Mouse (Mus musculus) heart, postnatal 25 days (tissue): ENCODE measurements around the gene Synpo2. TPM values are rescaled to one million over a fixed set of nuclear protein-coding genes. Genes with fewer than 3 reads are reported as not detected.
"Not testable (repeated sequence)": the region's sequence is repeated elsewhere in the genome, so short reads cannot be mapped to it uniquely, and the experiment has no call there.

ENCODE experiments used
- DNase-seq: peaks from one replicate; pipeline ENCODE4 v3.0.0; 2022; ENCODE audit warnings: low spot score
- intact Hi-C: fragments of 180-260 bp; cut with DNase I; formaldehyde crosslinking; loops from one replicate; pipeline ENCODE4 v1.15.1; 2025
- total RNA-seq, 2 experiments: library from RNA; stranded (reverse); gene quantifications; 2 replicates each; pipeline ENCODE4 v1.2.3; 2021

The Synpo2 gene
- total RNA-seq, 2 experiments from 2014 or later: 75.9 to 80.6 TPM

DNA sequence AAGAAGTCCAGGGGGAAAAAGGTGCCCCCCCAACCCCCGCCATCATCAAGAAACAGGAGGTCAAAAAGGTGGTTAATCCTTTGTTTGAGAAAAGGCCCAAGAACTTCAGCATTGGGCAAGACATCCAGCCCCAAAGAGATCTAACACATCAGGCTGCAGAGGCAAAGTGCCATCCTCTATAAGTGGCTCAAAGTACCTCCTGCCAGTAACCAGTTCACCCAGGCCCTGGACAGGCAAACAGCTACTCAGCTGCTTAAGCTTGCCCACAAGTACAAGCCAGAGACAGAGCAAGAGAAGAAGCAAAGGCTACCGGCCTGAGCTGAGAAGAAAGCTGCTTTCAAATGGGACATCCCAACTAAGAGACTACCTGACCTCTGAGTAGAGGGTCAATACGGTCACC, 93.7 kb downstream of the Synpo2 start:
- no peak for DNase-seq
- intact Hi-C loops: no loop called here

DNA sequence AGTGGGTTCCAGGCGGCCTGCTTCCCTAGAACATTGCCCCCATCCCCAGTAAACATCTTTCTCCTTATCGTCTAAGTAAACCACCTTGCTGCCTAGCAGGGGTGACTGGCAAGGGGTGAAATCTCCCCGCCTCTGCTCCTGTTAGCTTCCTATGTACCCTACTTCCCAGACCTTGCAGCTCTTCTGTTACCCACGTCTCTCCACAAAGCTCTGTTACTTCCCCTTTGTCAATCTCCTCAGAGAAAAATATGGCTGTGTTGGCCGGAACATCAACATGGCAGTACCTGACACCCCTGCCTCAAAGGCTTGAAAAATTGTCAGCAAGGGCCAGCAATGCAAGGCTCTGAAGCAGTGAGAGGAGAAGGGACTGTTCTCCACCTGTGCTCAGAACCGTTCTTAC, 94.9 kb downstream of the Synpo2 start:
- DNase-seq: no peak
- intact Hi-C loops: no loop called here

DNA sequence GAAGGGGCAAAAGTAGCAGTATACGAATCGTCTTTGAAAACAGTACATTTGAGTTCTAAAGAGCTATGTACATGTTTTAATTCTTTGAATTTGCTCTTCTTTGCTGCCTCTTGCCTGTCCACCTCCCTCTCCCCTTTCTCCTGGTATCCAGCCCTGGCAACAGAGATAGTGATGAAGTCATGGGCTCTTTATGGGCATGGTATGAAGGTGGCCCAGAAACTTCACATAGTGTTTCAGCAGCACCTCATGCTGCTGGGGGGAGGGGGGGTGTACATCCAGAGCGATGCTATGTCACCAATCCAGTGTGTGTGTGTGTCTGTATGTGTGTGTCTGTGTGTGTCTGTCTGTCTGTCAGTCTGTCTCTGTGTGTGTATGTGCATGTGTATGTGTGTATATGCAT, 95.8 kb downstream of the Synpo2 start:
- intact Hi-C loops: no loop called here
- no peak for DNase-seq

DNA sequence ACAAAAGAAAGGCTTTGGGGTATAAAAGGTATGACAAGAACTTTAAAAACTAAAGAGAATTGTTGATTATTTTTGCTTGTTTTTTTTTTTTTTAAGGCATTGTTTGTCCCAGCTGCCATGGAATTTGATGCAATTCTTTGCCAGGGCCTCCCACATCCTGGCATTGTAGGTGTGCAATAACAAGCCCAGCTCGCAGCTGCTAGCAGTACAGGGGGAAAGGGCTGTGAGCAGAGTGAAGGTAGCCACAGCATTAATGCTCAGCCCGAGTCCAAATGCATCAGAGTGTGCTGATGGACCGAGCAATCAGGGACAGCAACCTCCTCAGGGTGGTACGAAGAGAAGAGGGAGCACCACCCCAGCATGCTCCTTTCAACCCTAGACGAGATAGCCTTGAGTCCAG, 96.3 kb downstream of the Synpo2 start:
- intact Hi-C loops: no loop called here
- no peak for DNase-seq

DNA sequence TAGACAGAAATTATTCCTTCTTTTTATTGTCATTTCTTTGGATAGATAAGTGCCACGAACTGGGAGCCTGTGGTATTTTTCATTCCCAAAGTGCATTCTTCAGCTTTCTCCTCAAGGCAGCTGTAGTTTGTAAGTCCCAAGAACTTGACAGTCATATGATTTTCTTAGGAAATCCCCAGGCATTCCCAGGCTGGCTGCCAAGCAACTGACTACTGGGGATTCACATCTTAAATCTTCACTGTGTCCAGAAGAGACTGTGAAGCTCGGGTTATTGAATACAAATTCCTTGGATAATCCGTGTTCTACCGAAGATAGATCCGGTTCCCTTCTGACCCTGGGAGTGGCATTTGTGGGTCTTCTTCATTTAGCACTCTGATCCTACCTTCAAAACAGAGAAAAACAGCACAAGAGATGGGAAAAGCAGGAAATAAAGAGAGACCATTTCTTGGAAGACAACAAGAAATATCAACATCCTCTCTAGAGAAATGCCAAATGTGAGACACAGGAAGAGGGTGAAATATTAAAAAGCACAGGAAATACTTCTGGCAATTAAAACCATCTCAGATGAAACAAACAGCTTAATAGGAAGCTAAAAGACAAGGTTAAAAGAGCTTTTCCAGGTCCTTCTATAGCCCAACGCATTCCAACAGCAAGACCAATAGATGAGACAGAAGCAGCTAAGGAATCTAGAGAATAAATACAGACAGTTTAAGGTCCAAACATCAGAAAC, 97.5 kb downstream of the Synpo2 start:
- DNase-seq: peak; percentile 62
- intact Hi-C loops: no loop called here

DNA sequence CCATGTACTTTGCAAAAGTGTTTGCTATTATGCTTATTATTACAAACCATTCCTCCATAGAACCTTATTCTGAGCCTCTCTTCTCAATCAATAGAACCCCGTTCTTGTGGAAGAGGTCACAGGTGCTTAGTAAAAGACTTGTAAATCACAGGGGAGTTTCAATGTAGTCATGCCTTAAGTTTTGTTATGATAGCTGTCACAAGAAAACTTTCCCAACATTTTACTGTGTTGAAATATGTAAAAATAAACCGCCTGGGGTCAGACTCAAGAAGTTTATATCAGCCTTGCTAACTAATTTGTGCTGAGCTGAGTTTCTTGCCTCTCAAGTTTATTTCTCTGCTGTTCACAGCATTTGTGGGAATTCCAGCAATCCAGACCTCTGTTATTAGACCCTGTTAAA, 103.8 kb downstream of the Synpo2 start:
- DNase-seq: no peak
- intact Hi-C loops: no loop called here

DNA sequence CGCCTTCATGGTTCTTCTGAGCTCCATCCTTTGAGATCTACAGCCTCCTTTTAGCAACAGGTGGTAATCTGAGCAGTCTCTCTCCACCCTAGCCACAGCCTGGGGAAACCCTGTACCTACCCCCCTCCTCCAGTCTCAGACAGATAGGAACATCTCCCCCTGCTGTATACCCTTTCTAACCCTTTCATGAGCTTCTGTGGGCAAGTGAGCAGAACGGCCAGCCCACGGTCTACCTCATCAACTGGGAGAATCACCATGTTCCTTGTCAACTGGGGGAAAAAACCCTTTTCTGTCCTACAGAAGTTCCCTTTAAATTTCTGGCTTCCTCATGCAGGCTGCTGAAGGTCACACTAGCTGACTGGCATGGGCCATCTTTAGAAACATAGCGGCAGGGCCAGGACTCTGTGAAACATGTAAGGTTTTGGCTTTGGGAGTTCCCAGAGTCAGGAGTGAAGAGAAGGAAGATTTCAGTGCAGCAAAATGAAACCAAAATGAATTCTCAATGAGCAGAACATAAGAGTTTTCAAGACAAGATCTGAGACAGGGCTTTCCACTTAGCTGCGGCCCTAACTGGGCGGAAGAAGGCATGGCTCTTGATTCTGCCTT, 104.7 kb downstream of the Synpo2 start:
- intact Hi-C loops: no loop called here
- DNase-seq: no peak

DNA sequence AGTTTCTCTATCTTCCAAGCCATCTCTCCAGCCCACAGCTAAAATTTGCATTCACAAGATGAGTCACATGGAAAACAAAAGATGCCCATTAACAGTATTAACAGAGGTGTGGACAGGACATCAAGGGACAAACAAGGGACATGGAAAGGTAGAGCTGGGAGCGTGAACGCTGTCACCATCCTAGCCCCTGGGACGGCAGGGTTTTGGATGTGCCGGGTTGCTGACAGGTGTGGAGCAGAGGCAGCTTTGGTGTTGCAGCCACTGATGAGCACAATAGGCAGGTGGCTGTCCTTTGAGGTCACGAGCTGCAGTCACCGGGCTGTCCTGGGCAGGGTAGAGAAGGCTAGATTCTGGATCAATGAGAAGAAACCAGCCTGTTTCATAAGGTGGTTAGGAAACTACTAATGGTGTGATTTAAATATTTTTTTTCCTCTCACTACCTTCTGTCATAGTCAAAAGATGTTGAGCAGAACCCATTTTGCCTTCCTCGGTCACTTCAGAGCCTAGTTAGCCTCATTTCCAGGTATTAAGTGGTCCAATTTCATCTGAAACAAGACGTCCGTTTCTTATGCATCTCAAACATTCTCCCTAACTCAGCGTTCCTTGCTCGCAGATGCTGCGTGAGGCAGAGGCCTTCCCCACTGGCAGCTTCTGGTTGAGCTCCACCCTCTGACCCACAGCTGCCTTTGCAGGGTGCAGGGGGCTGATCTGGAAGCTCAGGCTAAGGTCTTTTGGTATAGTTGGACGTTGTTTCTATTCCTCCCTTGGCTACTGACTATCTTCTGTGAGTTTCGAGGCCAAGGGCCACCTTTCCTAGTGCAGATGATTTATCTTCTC, 105.4 kb downstream of the Synpo2 start:
- intact Hi-C loops: no loop called here
- no peak for DNase-seq

DNA sequence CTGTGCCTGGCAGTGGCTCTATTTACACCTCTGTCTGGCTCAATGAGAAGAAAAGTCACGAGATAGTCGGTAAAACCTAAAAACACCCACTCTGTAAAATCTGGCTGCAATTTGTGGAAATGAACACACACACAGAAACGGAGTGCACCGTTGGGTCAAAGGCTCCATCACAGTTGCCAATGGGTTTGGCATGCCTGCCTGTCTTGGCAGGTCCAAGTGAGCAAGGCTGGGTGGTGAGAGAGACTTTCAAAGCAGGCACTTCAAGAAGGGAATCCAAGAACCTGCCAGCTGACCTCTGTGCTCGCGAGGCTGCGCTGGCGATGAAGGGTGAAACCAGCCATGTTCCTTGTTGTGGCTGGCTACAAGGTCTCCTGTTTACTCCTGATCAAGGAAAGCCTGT, 107.2 kb downstream of the Synpo2 start:
- peak; percentile 57 for DNase-seq
- intact Hi-C loops: no loop called here

DNA sequence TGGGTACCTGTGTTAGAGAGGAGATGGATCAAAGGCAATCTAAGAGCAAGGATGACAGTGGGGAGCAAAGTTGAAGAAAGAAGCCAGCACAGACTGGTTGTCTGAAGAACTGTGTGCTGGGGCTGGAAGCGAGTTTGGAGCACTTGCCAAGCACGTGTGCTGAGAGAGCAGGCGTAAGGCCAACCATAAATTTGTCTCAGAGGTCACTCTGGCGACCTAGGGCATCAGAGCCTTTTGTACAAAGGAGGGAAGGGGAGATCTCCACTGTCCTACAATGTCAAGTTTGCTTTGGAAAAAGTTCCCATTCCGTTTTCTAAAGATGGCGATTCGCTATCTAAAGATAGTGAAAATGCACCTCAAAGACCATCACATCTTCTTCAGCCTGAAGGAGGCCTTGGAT, 107.9 kb downstream of the Synpo2 start:
- intact Hi-C loops: no loop called here
- DNase-seq: no peak

DNA sequence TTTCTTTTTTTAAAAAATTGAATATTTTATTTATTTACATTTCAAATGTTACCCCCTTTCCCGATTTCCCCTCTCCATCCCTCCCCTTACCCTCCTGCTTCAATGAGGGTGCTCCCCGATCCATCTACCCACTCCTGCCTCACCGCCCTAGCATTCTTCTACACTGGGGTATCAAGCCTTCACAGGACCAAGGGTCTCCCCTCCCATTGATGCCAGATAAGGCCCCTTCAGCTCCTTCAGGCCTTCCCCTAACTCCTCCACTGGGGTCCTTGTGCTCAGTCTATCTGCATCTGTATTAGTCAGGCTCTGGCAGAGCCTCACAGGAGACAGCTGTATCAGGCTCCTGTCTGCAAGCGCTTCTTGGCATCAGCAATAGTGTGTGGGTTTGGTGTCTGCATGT, 109.2 kb downstream of the Synpo2 start:
- DNase-seq, intact Hi-C loops: not testable (repeated sequence)

DNA sequence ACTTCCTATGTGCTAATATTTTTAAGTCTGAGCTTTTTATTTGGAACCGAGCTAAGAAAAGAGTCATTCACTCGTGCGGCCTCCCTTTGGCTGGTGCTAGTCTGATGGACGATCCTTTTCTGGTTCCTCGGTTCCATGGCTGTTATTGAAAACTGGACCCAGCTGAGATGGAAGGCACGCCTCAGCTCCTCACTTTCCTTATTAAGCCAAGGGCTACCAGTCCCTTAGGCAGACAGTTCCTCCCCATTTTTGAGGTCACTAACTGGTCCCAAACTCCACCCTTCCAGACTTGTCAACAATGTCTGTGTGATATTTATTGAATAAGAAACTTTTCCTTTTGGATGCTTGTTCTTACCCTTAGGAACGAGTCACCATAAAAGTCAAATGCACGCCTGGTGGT, 112.1 kb downstream of the Synpo2 start:
- no peak for DNase-seq
- intact Hi-C loops: no loop called here

DNA sequence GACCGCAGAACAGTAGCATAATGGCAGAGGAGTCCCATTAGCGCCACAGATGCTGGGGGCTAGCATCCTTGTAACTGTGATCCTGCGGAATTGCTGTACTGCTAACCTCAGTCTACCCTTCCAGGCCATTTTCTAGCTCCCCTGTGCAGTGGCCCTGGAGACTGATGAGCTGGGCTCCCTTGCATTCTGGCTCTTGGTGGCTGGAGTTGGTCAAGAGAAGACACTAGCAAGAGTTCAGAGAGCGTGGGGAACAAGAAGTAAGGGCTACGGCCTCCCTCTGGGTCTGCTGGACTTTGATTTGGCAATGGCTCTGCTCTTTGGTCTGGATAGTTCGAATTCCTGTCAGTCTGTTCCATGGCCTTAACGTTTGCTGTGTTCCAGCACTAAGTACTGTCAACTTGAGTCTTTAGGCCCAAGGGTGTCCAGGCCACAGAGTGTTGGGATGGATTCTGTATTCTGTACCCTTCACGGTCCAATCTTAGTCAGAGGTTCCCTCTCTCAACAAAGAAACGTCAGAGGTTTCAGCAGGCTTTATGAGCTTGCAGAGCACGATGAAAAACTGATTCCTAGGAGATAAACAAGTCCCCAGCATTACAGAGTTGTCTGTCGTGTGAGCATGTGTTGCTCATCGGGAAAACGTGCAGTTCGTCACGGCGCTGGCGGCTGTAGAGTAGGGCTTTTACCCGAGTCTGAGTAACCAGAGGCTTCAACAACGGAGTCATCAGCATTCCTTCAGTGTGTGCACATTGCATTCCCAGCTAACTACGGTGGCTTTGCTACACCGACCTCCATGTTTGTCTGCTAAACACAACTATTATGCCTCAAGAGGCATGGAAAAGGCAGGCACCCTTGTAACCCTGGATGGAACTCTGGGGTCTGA, 113.6 kb downstream of the Synpo2 start:
- intact Hi-C loops: no loop called here
- DNase-seq: no peak

DNA sequence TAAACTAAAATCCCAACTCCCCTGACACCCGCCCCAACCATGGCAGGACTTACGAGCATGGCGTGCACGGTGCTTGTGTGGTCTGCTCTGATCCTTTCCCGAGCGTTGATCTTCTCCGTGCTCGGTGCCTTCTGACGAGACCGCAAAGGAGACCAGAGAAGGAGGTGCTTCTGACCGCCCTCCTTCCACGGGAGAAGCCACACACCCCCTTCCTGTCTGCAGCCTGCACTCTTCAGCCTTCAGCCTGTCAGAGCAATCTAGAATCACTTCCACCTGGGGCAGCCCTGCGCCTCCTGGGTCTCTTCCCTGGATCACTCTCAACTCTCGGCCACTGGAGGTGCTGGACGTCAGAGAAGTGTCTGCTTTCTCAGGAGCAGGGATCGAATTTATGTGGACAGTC, 119.0 kb downstream of the Synpo2 start:
- intact Hi-C loops: loop anchor here (5.0 kb wide), 1 partner anchor 40 kb away; no protein-coding TSS in a partner anchor
- no peak for DNase-seq

DNA sequence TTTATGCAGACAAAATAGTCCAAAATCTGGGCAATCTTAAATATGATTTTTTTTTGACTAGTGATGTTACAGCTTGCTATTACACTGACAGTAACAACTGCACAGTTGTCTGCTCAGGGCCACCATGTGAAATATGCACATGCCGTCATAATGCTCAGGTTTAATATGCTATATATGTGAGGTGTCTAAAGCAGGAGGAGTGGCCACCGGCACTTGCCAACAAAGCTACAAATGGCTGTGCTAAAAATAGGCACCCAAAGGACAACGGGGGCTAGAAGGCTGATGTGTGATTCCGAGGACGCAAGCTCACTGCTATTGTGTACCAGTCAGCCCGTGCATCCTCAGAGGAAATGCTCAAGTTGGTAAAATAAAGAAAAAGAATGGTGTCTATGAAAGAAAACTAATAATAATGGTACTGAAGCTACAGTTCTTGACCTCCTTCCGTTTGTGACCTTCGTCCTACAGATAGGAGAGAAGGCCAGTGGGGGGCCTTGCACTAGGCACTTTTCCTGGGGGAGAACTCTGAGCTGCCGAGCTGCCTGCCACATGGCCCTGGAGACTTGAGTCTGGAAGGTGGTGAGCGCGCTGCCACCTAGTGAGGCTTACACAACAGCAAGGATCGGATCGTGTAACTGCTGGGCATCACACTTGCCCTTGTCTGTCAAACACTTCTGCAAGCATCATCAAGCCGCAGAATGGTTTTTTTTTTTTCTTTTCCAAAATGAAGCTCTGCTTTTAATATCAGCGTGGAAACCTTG, 120.0 kb downstream of the Synpo2 start:
- intact Hi-C loops: loop anchor here (5.0 kb wide), 1 partner anchor 41 kb away; no protein-coding TSS in a partner anchor
- no peak for DNase-seq

DNA sequence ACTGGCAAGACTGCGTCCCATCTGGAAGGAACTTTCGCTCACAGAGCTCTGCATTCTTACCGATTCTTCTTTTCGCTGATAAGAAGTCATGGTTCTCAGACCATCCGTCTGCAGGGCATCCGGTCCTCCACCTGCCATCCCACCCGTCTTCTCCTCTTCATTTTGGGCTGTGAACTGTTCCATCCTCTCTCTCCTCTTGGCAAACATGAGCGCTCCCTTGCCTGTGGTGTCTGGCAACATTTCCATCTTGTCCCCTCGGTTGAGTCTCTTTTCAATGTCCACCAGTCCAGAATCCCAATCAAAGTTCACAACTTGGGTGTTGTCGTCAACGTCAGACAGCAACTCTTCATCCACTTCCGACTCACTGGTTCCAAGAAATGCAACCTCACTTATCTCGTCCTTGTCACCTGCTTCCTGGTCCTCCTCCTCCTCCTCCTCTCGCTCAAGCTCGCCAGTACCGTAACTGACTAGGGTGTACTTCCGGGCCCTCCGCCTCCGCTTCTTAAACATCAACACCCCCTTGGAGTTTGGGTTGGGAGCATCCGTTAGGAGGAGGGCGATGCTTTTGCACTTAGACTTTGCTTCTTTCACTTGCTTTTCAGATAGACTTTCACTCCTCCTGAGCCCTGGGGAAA, 121.8 kb downstream of the Synpo2 start:
- DNase-seq: no peak
- intact Hi-C loops: no loop called here

DNA sequence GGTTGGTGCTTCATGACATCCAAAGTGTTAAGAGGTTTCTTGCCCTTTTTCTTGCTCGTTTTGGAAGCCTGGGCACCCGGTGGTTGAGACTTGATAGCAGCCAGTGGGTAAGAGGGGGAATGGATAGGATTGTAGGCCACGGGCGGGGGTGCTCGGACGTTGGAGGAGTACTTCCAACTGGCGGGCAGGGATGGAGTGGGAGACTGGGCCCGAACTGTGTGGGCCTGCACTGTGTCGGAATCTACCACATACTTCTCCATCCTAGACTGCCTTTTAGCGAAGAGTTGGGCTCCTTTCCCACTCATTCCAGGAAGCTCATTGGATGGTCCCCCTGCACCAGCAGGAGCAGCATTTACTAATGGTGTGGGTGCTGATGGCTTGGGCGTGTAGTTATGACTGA, 123.2 kb downstream of the Synpo2 start:
- intact Hi-C loops: no loop called here
- DNase-seq: no peak

DNA sequence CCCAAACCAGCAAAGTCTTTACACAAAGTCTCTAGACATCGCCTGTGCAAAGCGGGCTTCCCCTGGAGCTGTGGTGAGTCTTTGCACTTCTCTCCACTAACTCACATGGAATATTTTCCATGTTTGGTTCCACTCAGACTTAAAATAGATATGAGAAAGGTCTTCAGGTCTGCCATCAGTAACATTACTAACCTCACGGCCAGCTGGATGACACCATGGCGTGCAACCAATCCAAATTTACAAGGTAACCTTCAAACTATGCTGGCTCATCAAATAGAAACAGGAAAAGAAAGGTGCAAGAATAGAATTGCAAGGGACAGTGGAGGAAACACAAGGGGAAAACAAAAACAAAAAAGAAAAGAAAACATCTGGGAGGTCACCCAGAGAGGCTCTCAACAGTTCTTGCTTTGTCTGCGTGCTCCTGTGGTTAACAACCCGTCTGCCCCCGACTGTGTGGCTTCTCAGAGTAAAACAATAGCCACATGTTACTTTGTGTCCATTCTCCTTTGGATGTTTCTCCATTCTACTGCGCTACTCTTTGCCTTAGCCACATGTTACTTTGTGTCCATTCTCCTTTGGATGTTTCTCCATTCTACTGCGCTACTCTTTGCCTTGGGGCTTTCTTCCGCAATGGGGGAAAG, 124.8 kb downstream of the Synpo2 start:
- DNase-seq: no peak
- intact Hi-C loops: no loop called here
